Mouse (Mus musculus): ENCODE data around the gene Phf24. TPM values are rescaled to one million over a fixed set of nuclear protein-coding genes. Genes with fewer than 3 reads are reported as not detected.

Gene Phf24
- polyA plus RNA-seq, 1 experiment: 282 TPM

- Histone ChIP-seq H3K4me3 (ENCODE audit: insufficient read depth, low read length) (no peak overlapping the region), H3K4me1 (ENCODE audit: control insufficient read depth, insufficient read depth, low read length) (peaks cover 8% of the 10 kb centered on the region), H3K27ac (ENCODE audit: insufficient read depth, low read length) (no peak overlapping the region)
- TF ChIP-seq POLR2A (IDR thresholded peaks at IDR 0.05; ENCODE audit: extremely low read depth, insufficient read depth, low read length) (no peak), CTCF (IDR thresholded peaks at IDR 0.05; ENCODE audit: extremely low read depth, insufficient read depth, low read length) (no peak)
Measured at GRCm38 (mm10) chr4:42903942-42904341, 12.5 kb upstream of the Phf24 start.

DNA sequence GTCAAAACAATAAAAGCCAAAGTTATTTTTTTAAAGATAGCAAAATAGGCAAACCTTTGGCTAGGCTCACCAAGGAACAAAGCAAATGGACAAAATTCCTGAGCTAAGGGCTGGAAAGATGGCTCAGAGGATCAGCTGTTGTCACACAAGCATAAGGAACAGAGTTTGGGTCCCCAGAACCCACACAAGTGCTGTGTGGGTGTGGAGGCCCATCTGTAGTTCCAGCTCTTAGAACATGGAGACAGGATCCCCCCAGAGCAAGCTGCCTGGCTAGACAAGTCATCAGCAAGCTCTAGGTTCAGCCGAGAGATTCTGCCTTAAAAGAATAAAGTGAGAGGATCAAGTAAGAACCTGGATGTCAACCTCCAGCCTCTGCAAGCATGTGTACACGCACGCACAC is 11.9 kb upstream of the Phf24 start:
- Histone ChIP-seq H3K27ac (ENCODE audit: insufficient read depth, low read length) (no peak overlapping the region), H3K4me1 (ENCODE audit: control insufficient read depth, insufficient read depth, low read length) (peaks cover 8% of the 10 kb centered on the region), H3K4me3 (ENCODE audit: insufficient read depth, low read length) (no peak overlapping the region)
- TF ChIP-seq CTCF (IDR thresholded peaks at IDR 0.05; ENCODE audit: extremely low read depth, insufficient read depth, low read length): no peak
- no peak for TF ChIP-seq POLR2A (IDR thresholded peaks at IDR 0.05; ENCODE audit: extremely low read depth, insufficient read depth, low read length)

GRCm38 (mm10) chr4:42904966-42905365 is 11.5 kb upstream of the Phf24 start:
- H3K4me1 ChIP-seq (ENCODE audit: control insufficient read depth, insufficient read depth, low read length): peaks cover 8% of the 10 kb centered on the region
- H3K4me3 ChIP-seq (ENCODE audit: insufficient read depth, low read length): no peak overlapping the region
- no peak overlapping the region for H3K27ac ChIP-seq (ENCODE audit: insufficient read depth, low read length)
- TF ChIP-seq CTCF (IDR thresholded peaks at IDR 0.05; ENCODE audit: extremely low read depth, insufficient read depth, low read length): no peak
- no peak for TF ChIP-seq POLR2A (IDR thresholded peaks at IDR 0.05; ENCODE audit: extremely low read depth, insufficient read depth, low read length)

DNA sequence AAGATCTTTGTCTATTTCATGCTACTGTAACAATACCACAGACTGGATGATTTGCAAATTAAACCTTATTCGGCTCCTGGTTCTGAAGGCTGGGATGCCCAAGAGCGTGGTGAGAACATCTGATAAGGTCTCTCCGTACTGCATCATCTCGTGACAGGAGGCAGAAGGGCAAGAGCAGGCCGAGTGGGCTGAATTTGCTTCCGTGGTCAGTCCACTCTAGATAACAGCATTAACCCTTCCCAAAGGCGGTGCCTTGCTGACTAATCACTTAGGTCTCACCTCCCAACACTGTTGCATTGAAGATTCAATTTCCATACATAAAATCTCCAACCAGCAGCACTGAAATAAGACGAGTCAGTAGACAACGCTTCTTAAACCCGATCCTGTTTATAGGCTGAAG is 3.1 kb upstream of the Phf24 start:
- TF ChIP-seq POLR2A (IDR thresholded peaks at IDR 0.05; ENCODE audit: extremely low read depth, insufficient read depth, low read length): no peak
- no peak for TF ChIP-seq CTCF (IDR thresholded peaks at IDR 0.05; ENCODE audit: extremely low read depth, insufficient read depth, low read length)
- H3K27ac ChIP-seq (ENCODE audit: insufficient read depth, low read length): no peak overlapping the region
- H3K4me1 ChIP-seq (ENCODE audit: control insufficient read depth, insufficient read depth, low read length): peaks cover 2% of the 10 kb centered on the region; the same call in 1 of the 2 replicates
- H3K4me3 ChIP-seq (ENCODE audit: insufficient read depth, low read length): no peak overlapping the region

GRCm38 (mm10) chr4:42915311-42915710 is 1.1 kb upstream of the Phf24 start:
- Histone ChIP-seq H3K27ac (ENCODE audit: insufficient read depth, low read length) (no peak overlapping the region), H3K4me1 (ENCODE audit: control insufficient read depth, insufficient read depth, low read length) (peaks cover 2% of the 10 kb centered on the region; the same call in 1 of the 2 replicates), H3K4me3 (ENCODE audit: insufficient read depth, low read length) (no peak overlapping the region)
- TF ChIP-seq POLR2A (IDR thresholded peaks at IDR 0.05; ENCODE audit: extremely low read depth, insufficient read depth, low read length) (no peak), CTCF (IDR thresholded peaks at IDR 0.05; ENCODE audit: extremely low read depth, insufficient read depth, low read length) (no peak)

DNA sequence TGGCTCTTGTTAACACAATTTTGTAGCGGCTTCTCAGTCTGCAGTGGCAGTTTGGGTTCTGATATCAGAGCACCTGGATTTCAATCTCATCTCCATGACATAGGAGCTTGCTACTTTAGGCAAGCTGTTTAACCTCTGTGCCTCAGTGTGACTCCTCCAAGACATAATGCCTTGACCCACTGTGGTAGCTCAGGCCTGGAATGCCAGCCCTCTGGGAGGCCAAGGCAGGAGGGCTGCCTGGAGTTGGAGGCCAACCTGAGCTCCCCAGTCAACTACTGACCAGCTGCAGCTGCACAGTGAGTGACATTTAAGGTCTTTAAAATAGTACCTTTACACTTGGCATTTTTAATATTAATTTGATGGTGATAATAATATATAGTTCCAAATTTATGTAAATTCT is 494 bp upstream of the Phf24 start:
- TF ChIP-seq POLR2A (IDR thresholded peaks at IDR 0.05; ENCODE audit: extremely low read depth, insufficient read depth, low read length): no peak
- TF ChIP-seq CTCF (IDR thresholded peaks at IDR 0.05; ENCODE audit: extremely low read depth, insufficient read depth, low read length): no peak
- Histone ChIP-seq H3K4me1 (ENCODE audit: control insufficient read depth, insufficient read depth, low read length) (peaks cover 6% of the 10 kb centered on the region), H3K27ac (ENCODE audit: insufficient read depth, low read length) (peak overlapping the region; percentile 43; the same call in 1 of the 2 replicates), H3K4me3 (ENCODE audit: insufficient read depth, low read length) (no peak overlapping the region; the same call in 1 of the 2 replicates)

GRCm38 (mm10) chr4:42917402-42917774 is 928 bp downstream of the Phf24 start:
- no peak for TF ChIP-seq POLR2A (IDR thresholded peaks at IDR 0.05; ENCODE audit: extremely low read depth, insufficient read depth, low read length)
- TF ChIP-seq CTCF (IDR thresholded peaks at IDR 0.05; ENCODE audit: extremely low read depth, insufficient read depth, low read length): no peak
- Histone ChIP-seq H3K4me1 (ENCODE audit: control insufficient read depth, insufficient read depth, low read length) (peaks cover 10% of the 10 kb centered on the region), H3K27ac (ENCODE audit: insufficient read depth, low read length) (peak overlapping the region; percentile 98), H3K4me3 (ENCODE audit: insufficient read depth, low read length) (peak overlapping the region; percentile 71)

GRCm38 (mm10) chr4:42920726-42921125 is 4.3 kb downstream of the Phf24 start:
- H3K27ac ChIP-seq (ENCODE audit: insufficient read depth, low read length): peak overlapping the region; percentile 34

GRCm38 (mm10) chr4:42921536-42921935 is 5.1 kb downstream of the Phf24 start:
- no peak overlapping the region for H3K4me3 ChIP-seq (ENCODE audit: insufficient read depth, low read length)
- peak overlapping the region; percentile 34 for H3K27ac ChIP-seq (ENCODE audit: insufficient read depth, low read length)
- H3K4me1 ChIP-seq (ENCODE audit: control insufficient read depth, insufficient read depth, low read length): peaks cover 11% of the 10 kb centered on the region
- TF ChIP-seq POLR2A (IDR thresholded peaks at IDR 0.05; ENCODE audit: extremely low read depth, insufficient read depth, low read length) (0 out of 2 replicates have a peak, but pooled peaks have one; percentile 24), CTCF (IDR thresholded peaks at IDR 0.05; ENCODE audit: extremely low read depth, insufficient read depth, low read length) (no peak)

More at GRCm38 (mm10) chr4:42920726-42921125, 4.3 kb downstream of the Phf24 start:
- TF ChIP-seq POLR2A (IDR thresholded peaks at IDR 0.05; ENCODE audit: extremely low read depth, insufficient read depth, low read length): no peak
- peaks cover 13% of the 10 kb centered on the region for H3K4me1 ChIP-seq (ENCODE audit: control insufficient read depth, insufficient read depth, low read length)
- H3K4me3 ChIP-seq (ENCODE audit: insufficient read depth, low read length): no peak overlapping the region

- Histone ChIP-seq H3K4me1 (ENCODE audit: control insufficient read depth, insufficient read depth, low read length) (peaks cover 11% of the 10 kb centered on the region), H3K27ac (ENCODE audit: insufficient read depth, low read length) (peak overlapping the region; percentile 80), H3K4me3 (ENCODE audit: insufficient read depth, low read length) (peak overlapping the region; percentile 30)
- TF ChIP-seq POLR2A (IDR thresholded peaks at IDR 0.05; ENCODE audit: extremely low read depth, insufficient read depth, low read length) (no peak), CTCF (IDR thresholded peaks at IDR 0.05; ENCODE audit: extremely low read depth, insufficient read depth, low read length) (no peak)
Measured at GRCm38 (mm10) chr4:42922056-42922455, 5.6 kb downstream of the Phf24 start.

Measured in cortical plate, adult 2 months (tissue).